ENCODE assay signal across 20 mouse cellular contexts in the genomic region with DNA sequence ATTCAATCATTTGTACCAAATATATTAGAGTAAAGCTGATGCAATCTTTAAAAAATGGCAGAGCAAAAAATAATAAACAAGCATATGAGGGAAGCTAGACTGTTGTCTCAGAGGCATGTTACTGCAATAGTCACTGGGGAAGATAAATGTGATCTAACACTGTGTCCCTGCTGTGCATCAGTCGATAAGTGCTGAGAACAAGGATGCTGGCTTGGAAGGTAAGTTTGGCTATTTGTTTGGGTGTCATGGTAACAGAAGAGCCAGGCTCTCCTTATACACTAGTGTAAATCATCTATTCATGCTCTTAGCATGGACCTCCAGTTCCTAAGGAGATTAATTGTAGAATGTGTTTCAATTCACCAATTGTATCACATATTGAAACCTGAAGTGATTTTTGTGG.
"Had no signal": no experiment of that assay in that cellular context is flagged by ENCODE, and none has a peak within 500 bp of the region (broad histone marks: within the 10 kb centered on the region; RNA-seq: fewer than 3 reads in every experiment).

No protein-coding gene starts in this region.

- DNase-seq: kidney, adult 11 months; kidney, adult 8-10 months; kidney, postnatal 10 days; kidney, postnatal 36 days; layer of hippocampus, postnatal 36 days; left cerebral cortex, postnatal 4 days; liver, postnatal 0 days; lung, embryonic 14.5 days; right cerebral cortex, postnatal 25 days; spleen, adult 18-20 months; thymus, postnatal 25 days had no signal

- H3K4me2 ChIP-seq: kidney, embryonic 15.5 days; limb, embryonic 12.5 days; limb, embryonic 15.5 days; liver, embryonic 11.5 days; lung, embryonic 14.5 days; midbrain, embryonic 12.5 days; stomach, embryonic 15.5 days had no signal

- H3K4me1 ChIP-seq: kidney, embryonic 15.5 days; limb, embryonic 12.5 days; limb, embryonic 15.5 days; midbrain, embryonic 12.5 days; stomach, embryonic 15.5 days had no signal

- H3K4me3 ChIP-seq: kidney, embryonic 15.5 days; limb, embryonic 12.5 days; limb, embryonic 15.5 days; midbrain, embryonic 12.5 days; stomach, embryonic 15.5 days had no signal

- H3K36me3 ChIP-seq: kidney, embryonic 15.5 days; limb, embryonic 12.5 days; limb, embryonic 15.5 days; midbrain, embryonic 12.5 days; stomach, embryonic 15.5 days had no signal

- H3K27ac ChIP-seq: kidney, embryonic 15.5 days; limb, embryonic 12.5 days; limb, embryonic 15.5 days; liver, embryonic 14.5 days; macrophage; midbrain, embryonic 12.5 days; stomach, embryonic 15.5 days had no signal

- H3K27me3 ChIP-seq: kidney, embryonic 15.5 days; limb, embryonic 12.5 days; limb, embryonic 15.5 days; midbrain, embryonic 12.5 days; stomach, embryonic 15.5 days had no signal

- ATAC-seq: liver, postnatal 0 days; lung, postnatal 0 days had no signal

- H3K9me3 ChIP-seq: kidney, embryonic 15.5 days; limb, embryonic 12.5 days; limb, embryonic 15.5 days; midbrain, embryonic 12.5 days; stomach, embryonic 15.5 days had no signal

- H3K9ac ChIP-seq: kidney, embryonic 15.5 days; limb, embryonic 12.5 days; limb, embryonic 15.5 days; liver, embryonic 14.5 days; liver, postnatal 0 days; lung, embryonic 14.5 days; midbrain, embryonic 12.5 days; stomach, embryonic 15.5 days had no signal
